Mouse (Mus musculus) myocyte (in vitro differentiated cells): Measurements from ENCODE around the gene Adamts8. TPM values are rescaled to one million over a fixed set of nuclear protein-coding genes. Genes with fewer than 3 reads are reported as not detected.

Experiments
- H3K27me3 ChIP-seq: one replicate; pipeline ENCODE4 v1.6.1; 2011; ENCODE audit not compliant: control insufficient read depth, insufficient read depth, insufficient read length
- H3K36me3 ChIP-seq: one replicate; pipeline ENCODE4 v1.6.1; 2011; ENCODE audit not compliant: control insufficient read depth, insufficient read depth
- H3K4me2 ChIP-seq: one replicate; pipeline ENCODE4 v1.6.1; 2011; ENCODE audit warnings: low read depth, control low read depth
- H3K4me3 ChIP-seq: one replicate; pipeline ENCODE4 v1.5.1; 2011; ENCODE audit warnings: mild to moderate bottlenecking, control low read depth, moderate library complexity
- H3K79me2 ChIP-seq: one replicate; pipeline ENCODE4 v1.6.1; 2011; ENCODE audit not compliant: control insufficient read depth, insufficient read depth
- H3ac ChIP-seq: one replicate; pipeline ENCODE4 v1.6.1; 2011; ENCODE audit not compliant: control insufficient read depth, insufficient read length
- CEBPB ChIP-seq: IDR thresholded peaks from 2 replicates; pipeline ENCODE4 v1.6.1; 2011; ENCODE audit warnings: mild to moderate bottlenecking, moderate library complexity; ENCODE audit not compliant: poor library complexity, insufficient read depth, severe bottlenecking
- E2F4 ChIP-seq: IDR thresholded peaks from one replicate; pipeline ENCODE4 v1.6.1; 2011; ENCODE audit warnings: mild to moderate bottlenecking, control low read depth, moderate library complexity; ENCODE audit not compliant: insufficient read depth
- MAX ChIP-seq: IDR thresholded peaks from one replicate; pipeline ENCODE4 v1.6.1; 2011; ENCODE audit warnings: low read depth, mild to moderate bottlenecking, control low read depth
- MYOD1 ChIP-seq, 3 experiments: IDR thresholded peaks; one replicate each; pipeline ENCODE4 v1.6.1; 2011; ENCODE audit warnings: control low read depth in 2 of 3, low read depth in 2 of 3, mild to moderate bottlenecking in 2 of 3, moderate library complexity in 1 of 3; ENCODE audit not compliant: insufficient read length in 2 of 3, control insufficient read depth in 1 of 3
- MYOG ChIP-seq, 3 experiments: IDR thresholded peaks; one replicate each; pipeline ENCODE4 v1.6.1; 2011; ENCODE audit warnings: control low read depth in 2 of 3, low read depth in 2 of 3, mild to moderate bottlenecking in 2 of 3; ENCODE audit not compliant: insufficient read length in 2 of 3, control insufficient read depth in 1 of 3, insufficient read depth in 1 of 3
- POLR2A ChIP-seq: IDR thresholded peaks from one replicate; pipeline ENCODE4 v1.6.1; 2011; ENCODE audit warnings: low read depth, mild to moderate bottlenecking, control low read depth, moderate library complexity; ENCODE audit not compliant: insufficient read length
- POLR2AphosphoS2 ChIP-seq: IDR thresholded peaks from one replicate; pipeline ENCODE4 v1.6.1; 2011; ENCODE audit warnings: low read depth, control low read depth; ENCODE audit not compliant: insufficient read length
- REST ChIP-seq: IDR thresholded peaks from one replicate; pipeline ENCODE4 v1.6.1; 2011; ENCODE audit warnings: mild to moderate bottlenecking, control low read depth, moderate library complexity; ENCODE audit not compliant: insufficient read depth, insufficient read length
- SRF ChIP-seq: IDR thresholded peaks from one replicate; pipeline ENCODE4 v1.6.1; 2011; ENCODE audit warnings: low read depth; ENCODE audit not compliant: control insufficient read depth, insufficient read length
- TCF12 ChIP-seq: IDR thresholded peaks from one replicate; pipeline ENCODE4 v1.6.1; 2011; ENCODE audit warnings: mild to moderate bottlenecking, control low read depth; ENCODE audit not compliant: poor library complexity, insufficient read depth, severe bottlenecking
- TCF3 ChIP-seq: IDR thresholded peaks from one replicate; pipeline ENCODE4 v1.6.1; 2011; ENCODE audit warnings: low read depth, control low read depth; ENCODE audit not compliant: insufficient read length
- USF1 ChIP-seq: IDR thresholded peaks from one replicate; pipeline ENCODE4 v1.6.1; 2011; ENCODE audit warnings: low read depth, mild to moderate bottlenecking, control low read depth, moderate library complexity
- polyA plus RNA-seq: library from polyadenylated mRNA; unstranded; fragments of >200 nt; fragmentation: generic; extraction: Trizol; gene quantifications from one replicate; pipeline ENCODE4 v1.2.1, GENCODE M21; 2012; ENCODE audit warnings: missing spikeins

Adamts8 gene
- polyA plus RNA-seq, 1 experiment: not detected

GRCm38 (mm10) chr9:30971967-30972366 lies 29.6 kb downstream of the Adamts8 start:
- TF ChIP-seq MAX (no peak), SRF (no peak), MYOD1 (IDR thresholded peaks at IDR 0.05; ENCODE audit: control insufficient read depth in 1 of 3, insufficient read length in 2 of 3, low read depth in 2 of 3) (no peak), CEBPB (no peak), USF1 (no peak), TCF3 (no peak), TCF12 (no peak), POLR2AphosphoS2 (no peak), MYOG (IDR thresholded peaks at IDR 0.05; ENCODE audit: control insufficient read depth in 1 of 3, insufficient read depth in 1 of 3, insufficient read length in 2 of 3, low read depth in 2 of 3) (no peak)
- no peaks in the 10 kb centered on the region for H3K79me2 ChIP-seq
- H3K4me2 ChIP-seq: no peak overlapping the region
- H3K36me3 ChIP-seq: no peaks in the 10 kb centered on the region
- no peak overlapping the region for H3ac ChIP-seq
- no peak overlapping the region for H3K4me3 ChIP-seq
- H3K27me3 ChIP-seq: peaks cover 10% of the 10 kb centered on the region

GRCm38 (mm10) chr9:30976339-30977023 lies 34.1 kb downstream of the Adamts8 start:
- Histone ChIP-seq H3K4me2 (no peak overlapping the region), H3K27me3 (peaks cover 5% of the 10 kb centered on the region), H3K79me2 (no peaks in the 10 kb centered on the region), H3K4me3 (no peak overlapping the region), H3ac (no peak overlapping the region), H3K36me3 (no peaks in the 10 kb centered on the region)
- TF ChIP-seq REST (no peak), MYOG (IDR thresholded peaks at IDR 0.05; ENCODE audit: control insufficient read depth in 1 of 3, insufficient read depth in 1 of 3, insufficient read length in 2 of 3, low read depth in 2 of 3) (no peak), USF1 (no peak), SRF (no peak), POLR2A (no peak), E2F4 (no peak), MAX (no peak), TCF12 (no peak)

GRCm38 (mm10) chr9:30980467-30980866 lies 38.1 kb downstream of the Adamts8 start:
- Histone ChIP-seq H3K4me2 (no peak overlapping the region), H3K79me2 (no peaks in the 10 kb centered on the region), H3K27me3 (peaks cover 12% of the 10 kb centered on the region), H3K4me3 (no peak overlapping the region), H3ac (no peak overlapping the region), H3K36me3 (no peaks in the 10 kb centered on the region)
- TF ChIP-seq TCF3 (no peak), TCF12 (no peak), REST (no peak), SRF (no peak)

- TF ChIP-seq TCF3: no peak
- TF ChIP-seq E2F4: no peak
- peak in 1 of 3 experiments; percentile 40 for TF ChIP-seq MYOG (IDR thresholded peaks at IDR 0.05; ENCODE audit: control insufficient read depth in 1 of 3, insufficient read depth in 1 of 3, insufficient read length in 2 of 3, low read depth in 2 of 3)
- Histone ChIP-seq H3ac (no peak overlapping the region), H3K79me2 (no peaks in the 10 kb centered on the region), H3K36me3 (no peaks in the 10 kb centered on the region), H3K4me2 (no peak overlapping the region), H3K27me3 (peaks cover 38% of the 10 kb centered on the region), H3K4me3 (no peak overlapping the region)
Observed at GRCm38 (mm10) chr9:30985782-30986181, 43.4 kb downstream of the Adamts8 start.

- no peaks in the 10 kb centered on the region for H3K79me2 ChIP-seq
- peaks cover 27% of the 10 kb centered on the region for H3K27me3 ChIP-seq
- H3K4me3 ChIP-seq: no peak overlapping the region
- TF ChIP-seq MYOG (IDR thresholded peaks at IDR 0.05; ENCODE audit: control insufficient read depth in 1 of 3, insufficient read depth in 1 of 3, insufficient read length in 2 of 3, low read depth in 2 of 3) (no peak), TCF3 (no peak), POLR2A (no peak), REST (no peak), CEBPB (no peak), POLR2AphosphoS2 (no peak), USF1 (no peak), E2F4 (no peak), MAX (no peak), MYOD1 (IDR thresholded peaks at IDR 0.05; ENCODE audit: control insufficient read depth in 1 of 3, insufficient read length in 2 of 3, low read depth in 2 of 3) (no peak), SRF (no peak), TCF12 (no peak)
- no peak overlapping the region for H3K4me2 ChIP-seq
- no peaks in the 10 kb centered on the region for H3K36me3 ChIP-seq
- H3ac ChIP-seq: no peak overlapping the region
Observed at GRCm38 (mm10) chr9:30993106-30993505, 50.7 kb downstream of the Adamts8 start.
